Mouse (Mus musculus) limb, embryonic 11.5 days (tissue): Measurements from ENCODE around the gene Gpr107. TPM values are rescaled to one million over a fixed set of nuclear protein-coding genes. Genes with fewer than 3 reads are reported as not detected.

Experiments
- ATAC-seq: fragments of 200-750 bp; cut with Nextera tagmentation; 2 replicates; pipeline ENCODE4 v1.8.0; 2017; ENCODE audit warnings: low read depth; ENCODE audit not compliant: insufficient number of reproducible peaks, low FRiP score, low TSS enrichment
- DNase-seq: peaks from one replicate; pipeline ENCODE4 v3.0.0-alpha.2; 2015; ENCODE audit warnings: low spot score
- H3K27ac ChIP-seq: fragments of 300-500 bp; sonication (generic); replicated peaks from 2 replicates; pipeline ENCODE4 v1.5.1; 2014; ENCODE audit warnings: low read depth, mild to moderate bottlenecking, low read length
- H3K27me3 ChIP-seq: fragments of 300-500 bp; sonication (generic); 2 replicates; pipeline ENCODE4 v1.6.1; 2014; ENCODE audit warnings: mild to moderate bottlenecking, low read length, mixed read lengths; ENCODE audit not compliant: control insufficient read depth, insufficient read depth
- H3K36me3 ChIP-seq: fragments of 300-500 bp; sonication (generic); 2 replicates; pipeline ENCODE4 v1.6.1; 2014; ENCODE audit warnings: mild to moderate bottlenecking, low read length, moderate library complexity, mixed read lengths; ENCODE audit not compliant: control insufficient read depth, insufficient read depth
- H3K4me1 ChIP-seq: fragments of 300-500 bp; sonication (generic); 2 replicates; pipeline ENCODE4 v1.6.1; 2014; ENCODE audit warnings: low read length, mixed read lengths; ENCODE audit not compliant: control insufficient read depth, insufficient read depth
- H3K4me2 ChIP-seq: fragments of 300-500 bp; sonication (generic); 2 replicates; pipeline ENCODE4 v1.6.1; 2014; ENCODE audit warnings: low read depth, mild to moderate bottlenecking, moderate library complexity; ENCODE audit not compliant: severe bottlenecking
- H3K4me3 ChIP-seq: fragments of 300-500 bp; sonication (generic); 2 replicates; pipeline ENCODE4 v1.5.1; 2014; ENCODE audit warnings: low read depth, low read length
- H3K9ac ChIP-seq: fragments of 300-500 bp; sonication (generic); 2 replicates; pipeline ENCODE4 v1.6.1; 2014; ENCODE audit warnings: mild to moderate bottlenecking, low read length
- H3K9me3 ChIP-seq: fragments of 300-500 bp; sonication (generic); 2 replicates; pipeline ENCODE4 v1.6.1; 2016; ENCODE audit warnings: low read length; ENCODE audit not compliant: control insufficient read depth
- WGBS: fragments of 180-500 bp; shearing (Covaris S2); extraction: QIAGEN DNeasy Blood & Tissue Kit; methylation state at CpG from one replicate; pipeline ENCODE4 v1.1.7; 2014; 5-methylcytosine and 5-hydroxymethylcytosine counted together
- polyA plus RNA-seq: library from polyadenylated mRNA; unstranded; fragments of >200 nt; fragmentation: Nextera tagmentation; extraction: Ambion mirVana; gene quantifications from 2 replicates; pipeline ENCODE4 v1.2.1, GENCODE M21; 2014

Gpr107 gene
- polyA plus RNA-seq, 1 experiment from 2014 or later, result 23.8 TPM

DNA sequence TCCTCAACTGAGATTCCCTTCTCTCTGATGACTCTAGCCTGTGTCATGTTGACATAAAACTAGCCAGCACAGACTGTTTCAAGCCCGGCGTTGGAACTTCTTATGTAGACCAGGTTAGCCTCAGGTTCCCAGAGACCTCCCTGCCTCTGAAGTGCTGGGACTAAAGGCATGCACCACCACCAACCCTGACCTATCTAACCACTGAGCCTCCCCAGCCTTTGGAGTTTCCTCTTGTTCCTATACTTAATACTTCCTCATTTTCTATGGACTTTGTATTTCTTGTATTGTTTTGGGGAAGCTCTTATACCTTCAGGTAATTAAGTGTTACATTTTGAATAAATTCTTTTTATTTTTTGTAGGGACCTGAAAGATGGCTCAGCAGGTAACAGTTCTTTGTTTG, 37.9 kb upstream of the Gpr107 start:
- 100% methylated on average over 2 of the region's 2 CpGs for WGBS
- Histone ChIP-seq H3K9ac (no peak overlapping the region), H3K4me2 (no peak overlapping the region), H3K9me3 (no peaks in the 10 kb centered on the region; the same call in 1 of the 2 replicates), H3K27ac (no peak overlapping the region), H3K4me3 (no peak overlapping the region), H3K27me3 (no peaks in the 10 kb centered on the region), H3K4me1 (peaks cover 13% of the 10 kb centered on the region), H3K36me3 (no peaks in the 10 kb centered on the region)
- no peak for DNase-seq
- no peak for ATAC-seq

DNA sequence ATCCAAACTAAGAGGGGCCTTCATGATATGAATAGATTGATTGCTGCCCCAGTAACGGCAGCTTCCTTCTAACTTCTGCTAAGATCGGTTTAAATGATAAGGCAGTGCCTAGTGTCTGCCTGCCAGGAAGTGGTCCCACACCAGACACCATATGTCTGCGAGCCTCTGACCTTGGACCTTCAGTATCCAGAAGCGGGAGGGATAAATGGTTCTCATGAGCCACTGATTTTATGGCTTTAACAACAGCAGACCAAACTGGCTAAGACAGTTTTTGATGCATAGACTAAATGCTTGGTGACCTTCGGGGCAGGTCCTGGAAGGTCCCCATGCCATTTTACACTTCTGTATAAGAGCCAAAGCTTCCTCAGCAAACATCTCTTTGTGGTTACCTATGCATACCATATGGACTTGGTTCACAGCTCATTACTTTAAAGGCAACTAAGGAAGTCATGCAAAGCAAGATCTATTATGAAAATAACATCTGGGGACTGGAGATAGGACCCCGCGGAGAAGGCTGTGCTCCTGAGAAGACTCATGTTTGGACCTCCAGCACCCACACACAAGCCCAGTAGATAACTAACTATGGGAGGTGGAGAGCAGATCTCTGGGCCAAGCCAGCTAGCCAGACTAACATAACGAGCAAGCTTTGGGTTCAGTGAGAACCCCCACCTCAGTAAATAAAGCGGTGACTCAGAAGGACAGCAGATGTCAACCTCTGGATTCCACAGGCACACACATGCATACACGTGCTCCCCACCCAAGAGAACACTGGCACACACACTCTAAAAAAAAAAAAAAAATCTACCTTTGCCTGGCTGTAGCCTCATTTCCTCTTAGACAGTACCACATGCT, 36.8 kb upstream of the Gpr107 start:
- Histone ChIP-seq H3K27me3 (no peaks in the 10 kb centered on the region), H3K27ac (peak overlapping the region; percentile 30; the same call in 1 of the 2 replicates), H3K9ac (no peak overlapping the region), H3K4me2 (no peak overlapping the region), H3K4me1 (peaks cover 13% of the 10 kb centered on the region), H3K9me3 (no peaks in the 10 kb centered on the region), H3K4me3 (no peak overlapping the region), H3K36me3 (no peaks in the 10 kb centered on the region)
- ATAC-seq, result no peak
- 31% methylated on average over 10 of the region's 10 CpGs for WGBS
- no peak for DNase-seq

DNA sequence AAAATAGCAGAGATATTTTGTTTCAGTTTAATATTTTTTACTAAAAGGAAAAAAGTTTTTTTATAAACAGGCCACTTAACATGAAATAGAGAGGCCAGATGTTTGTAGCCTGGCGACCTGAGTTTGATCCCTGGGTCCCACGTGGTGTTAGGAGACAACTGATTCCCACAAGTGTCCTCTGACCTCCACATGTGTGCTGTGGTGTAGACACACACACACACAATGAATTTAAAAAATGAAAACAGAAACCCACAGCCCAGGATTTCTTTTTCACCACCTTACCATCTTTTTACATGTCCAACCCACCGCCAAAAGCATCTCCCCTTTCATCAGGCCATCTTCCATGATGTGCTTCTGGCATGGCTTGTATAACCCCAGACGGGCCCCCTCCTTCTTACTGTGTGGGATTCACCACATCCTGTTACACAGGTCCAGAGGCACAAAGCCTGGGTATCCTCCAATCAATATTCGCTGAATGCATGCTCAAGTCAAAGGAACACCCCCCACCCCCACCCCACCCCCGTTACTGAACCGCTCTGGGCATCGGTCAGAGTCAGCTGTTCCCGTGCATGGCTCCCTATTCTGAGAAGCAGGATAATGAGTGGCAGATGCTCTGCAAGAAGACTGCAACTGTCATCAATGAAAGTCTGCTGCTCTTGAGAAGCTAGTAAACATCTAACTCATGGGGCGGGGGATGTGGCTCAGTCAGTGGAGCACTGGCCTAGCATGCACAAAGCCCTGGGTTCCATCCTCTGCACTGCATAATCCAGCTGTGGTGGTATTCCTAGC, 36.0 kb upstream of the Gpr107 start:
- H3K4me1 ChIP-seq, result peaks cover 13% of the 10 kb centered on the region
- H3K9me3 ChIP-seq, result no peaks in the 10 kb centered on the region
- H3K9ac ChIP-seq, result no peak overlapping the region
- H3K27me3 ChIP-seq, result no peaks in the 10 kb centered on the region
- 50% methylated on average over 10 of the region's 10 CpGs for WGBS
- no peaks in the 10 kb centered on the region for H3K36me3 ChIP-seq
- H3K4me3 ChIP-seq, result no peak overlapping the region
- no peak overlapping the region for H3K4me2 ChIP-seq
- ATAC-seq, result peak; percentile 62; the same call in 1 of the 2 replicates
- DNase-seq, result no peak
- H3K27ac ChIP-seq, result no peak overlapping the region; the same call in 1 of the 2 replicates

DNA sequence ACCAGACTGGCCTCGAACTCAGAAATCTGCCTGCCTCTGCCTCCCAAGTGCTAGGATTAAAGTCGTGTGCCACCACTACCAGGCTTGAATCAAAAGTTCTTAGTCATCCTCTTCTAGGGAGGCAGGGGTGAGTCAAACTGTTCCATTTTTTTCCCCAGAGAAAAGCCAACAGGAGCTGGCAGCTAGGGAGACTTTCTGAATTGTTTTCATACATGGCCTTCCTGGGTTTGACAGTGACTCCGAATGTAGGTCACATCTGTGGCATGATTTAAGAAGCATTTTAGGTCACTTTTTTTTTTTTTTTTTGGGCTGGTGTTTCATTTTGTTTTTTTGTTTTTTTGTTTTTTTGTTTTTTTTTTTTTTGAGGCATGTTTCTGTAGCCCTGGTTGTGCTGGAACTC, 33.9 kb upstream of the Gpr107 start:
- no peak for ATAC-seq

DNA sequence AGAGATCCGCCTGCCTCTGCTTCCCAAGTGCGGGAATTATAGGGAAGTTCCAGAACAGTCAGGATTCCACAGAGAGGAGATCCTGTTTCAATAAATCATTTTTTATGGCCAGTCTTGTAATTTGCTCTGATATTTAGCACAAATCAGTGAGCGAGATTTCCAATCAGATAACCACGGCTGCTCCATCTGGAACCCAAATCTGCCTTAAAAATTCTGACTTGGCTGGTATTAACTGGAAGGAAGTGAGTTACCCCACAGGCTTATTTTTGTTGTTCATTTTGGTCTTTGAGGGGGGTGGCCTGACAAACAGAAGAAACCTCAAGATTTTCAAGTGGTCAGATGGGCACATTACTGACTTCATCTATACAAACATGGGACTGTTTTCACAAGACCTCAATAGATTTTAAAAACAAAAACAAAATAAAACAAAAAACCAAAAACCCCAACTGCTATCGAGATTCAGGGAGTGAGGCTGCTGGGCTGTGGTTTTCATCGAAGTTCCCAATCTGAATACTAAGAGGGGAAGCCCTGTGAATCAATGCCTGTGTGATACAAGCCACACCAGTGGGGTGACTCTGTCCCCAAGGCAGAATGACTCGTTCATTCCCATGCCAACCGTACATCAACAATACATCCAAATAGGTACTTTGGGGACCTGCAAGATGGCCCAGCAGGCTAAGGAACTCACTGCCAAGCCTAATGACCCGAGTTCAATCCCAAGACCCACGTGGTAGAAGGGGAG, 33.3 kb upstream of the Gpr107 start:
- 89% methylated on average over 10 of the region's 10 CpGs for WGBS
- Histone ChIP-seq H3K4me1 (peaks cover 13% of the 10 kb centered on the region), H3K9me3 (no peaks in the 10 kb centered on the region), H3K27ac (no peak overlapping the region), H3K27me3 (no peaks in the 10 kb centered on the region), H3K36me3 (no peaks in the 10 kb centered on the region), H3K4me2 (no peak overlapping the region), H3K9ac (no peak overlapping the region), H3K4me3 (no peak overlapping the region)
- ATAC-seq (no peak), DNase-seq (no peak)

More for the DNA sequence above, 33.9 kb upstream of the Gpr107 start:
- WGBS, result 81% methylated on average over 3 of the region's 3 CpGs
- H3K9me3 ChIP-seq, result no peaks in the 10 kb centered on the region
- DNase-seq, result no peak
- H3K27ac ChIP-seq, result no peak overlapping the region
- no peak overlapping the region for H3K4me2 ChIP-seq
- H3K27me3 ChIP-seq, result no peaks in the 10 kb centered on the region
- peaks cover 13% of the 10 kb centered on the region for H3K4me1 ChIP-seq
- H3K9ac ChIP-seq, result no peak overlapping the region
- H3K4me3 ChIP-seq, result no peak overlapping the region
- no peaks in the 10 kb centered on the region for H3K36me3 ChIP-seq

DNA sequence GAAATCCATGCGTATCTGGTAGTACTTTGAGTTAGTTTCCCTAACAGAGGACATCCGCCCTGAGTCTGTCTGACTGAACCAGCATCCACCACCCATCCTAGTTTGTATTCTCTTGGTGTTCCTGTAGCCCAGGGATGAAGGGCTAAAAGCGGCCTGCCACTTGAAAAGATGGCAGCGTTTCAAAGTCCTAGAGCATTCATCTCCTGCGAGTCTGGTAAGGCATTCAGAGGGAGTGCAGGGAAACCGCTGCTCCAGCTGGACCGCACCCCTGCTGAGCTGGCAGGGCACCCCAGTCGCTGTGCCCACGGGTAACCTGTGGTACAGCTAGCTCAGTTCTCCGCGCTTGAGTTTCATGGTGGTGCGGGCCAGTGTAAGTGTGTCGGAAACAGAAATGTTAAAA, 32.3 kb upstream of the Gpr107 start:
- WGBS, result 82% methylated on average over 13 of the region's 13 CpGs
- ATAC-seq, result no peak
- H3K27ac ChIP-seq, result no peak overlapping the region

DNA sequence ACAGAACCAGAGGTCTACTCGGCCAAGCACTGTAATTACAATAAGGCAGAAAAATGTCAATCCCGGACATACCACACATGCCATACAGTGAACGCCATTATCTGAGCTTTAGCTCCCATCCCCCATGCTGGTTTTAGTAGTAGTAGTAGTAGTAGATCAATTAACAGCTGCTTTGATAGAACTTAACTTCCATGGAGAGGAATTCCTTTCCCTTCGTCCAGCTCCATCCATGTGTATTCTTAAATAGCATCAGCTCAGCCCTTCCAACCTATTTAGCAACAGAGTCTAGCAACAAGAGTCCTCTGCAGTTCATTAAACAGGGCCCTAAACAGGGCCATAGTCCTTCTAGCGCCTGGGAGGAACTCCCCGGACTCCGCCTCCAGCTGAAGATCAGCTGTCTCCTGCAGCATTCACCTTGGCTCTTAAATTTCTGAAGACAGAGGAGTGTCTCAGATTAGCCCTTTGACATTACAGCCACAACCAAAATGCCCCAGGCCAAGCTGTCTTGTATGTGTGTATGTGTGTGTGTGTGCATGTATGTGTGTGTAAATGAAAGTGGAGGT, 30.9 kb upstream of the Gpr107 start:
- H3K4me1 ChIP-seq, result peaks cover 4% of the 10 kb centered on the region; the same call in 1 of the 2 replicates
- H3K4me3 ChIP-seq, result no peak overlapping the region
- no peak overlapping the region for H3K27ac ChIP-seq
- DNase-seq, result no peak
- no peaks in the 10 kb centered on the region for H3K9me3 ChIP-seq
- H3K4me2 ChIP-seq, result no peak overlapping the region
- no peak overlapping the region for H3K9ac ChIP-seq
- H3K36me3 ChIP-seq, result no peaks in the 10 kb centered on the region
- H3K27me3 ChIP-seq, result no peaks in the 10 kb centered on the region
- WGBS, result 75% methylated on average over 7 of the region's 7 CpGs
- ATAC-seq, result no peak

More for the DNA sequence above, 32.3 kb upstream of the Gpr107 start:
- Histone ChIP-seq H3K9ac (no peak overlapping the region), H3K4me2 (no peak overlapping the region), H3K27me3 (no peaks in the 10 kb centered on the region), H3K4me1 (peaks cover 13% of the 10 kb centered on the region), H3K4me3 (no peak overlapping the region), H3K36me3 (no peaks in the 10 kb centered on the region), H3K9me3 (no peaks in the 10 kb centered on the region)
- no peak for DNase-seq

DNA sequence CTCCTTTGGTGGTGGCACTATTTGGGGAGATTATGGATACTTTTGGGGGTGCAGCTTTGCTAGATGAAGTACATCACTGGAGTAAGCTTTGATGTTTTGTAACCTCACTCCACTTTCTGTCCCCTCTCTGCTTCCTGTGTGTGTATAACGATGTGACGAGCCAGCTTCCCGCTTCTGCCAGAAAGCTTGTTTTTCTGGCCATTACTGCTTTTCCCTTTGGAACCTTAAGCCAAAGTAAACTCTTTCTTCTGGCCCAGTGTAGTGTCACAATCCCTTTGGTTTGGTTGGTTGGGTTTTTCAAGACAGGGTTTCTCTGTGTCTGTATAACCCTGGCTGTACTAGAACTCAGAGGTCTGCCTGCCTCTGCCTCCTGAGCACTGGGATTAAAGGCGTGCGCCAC, 29.3 kb upstream of the Gpr107 start:
- Histone ChIP-seq H3K4me1 (peaks cover 9% of the 10 kb centered on the region), H3K4me2 (no peak overlapping the region), H3K4me3 (no peak overlapping the region), H3K36me3 (no peaks in the 10 kb centered on the region), H3K27me3 (no peaks in the 10 kb centered on the region), H3K9me3 (no peaks in the 10 kb centered on the region), H3K27ac (no peak overlapping the region), H3K9ac (no peak overlapping the region)
- WGBS, result 92% methylated on average over 5 of the region's 5 CpGs
- DNase-seq, result no peak
- ATAC-seq, result no peak
